Mouse (Mus musculus): ENCODE measurements at regions not wholly inside any gene's neighbourhood (a gene's known extent, or its start where the extent isn't known, plus 50 kb on each side); places are given as distances from the start of the nearest gene placed in this dataset.
A peak's percentile ranks its signal among the peaks of the same experiment; 100 is the strongest.

DNA sequence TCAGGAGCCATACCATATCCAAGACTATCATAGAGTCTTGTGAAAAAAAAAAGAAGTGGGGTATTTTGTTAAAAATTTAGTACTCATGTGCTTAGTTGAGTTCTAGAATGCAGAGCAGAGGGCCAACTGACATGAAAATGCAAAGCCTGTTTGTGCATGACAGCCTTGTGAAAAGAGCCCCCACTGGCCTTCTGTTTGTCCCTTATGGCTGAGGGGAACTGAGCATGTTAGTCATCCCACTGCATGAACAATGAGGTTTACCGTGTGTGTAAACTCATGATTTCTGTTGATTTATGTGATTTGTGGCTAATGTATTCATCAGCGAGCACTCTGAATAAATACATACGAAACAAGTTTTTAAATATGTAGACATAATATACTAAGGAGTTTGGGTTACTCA is 266.1 kb upstream of the Nox3 start:
- H3K4me2 ChIP-seq, result no peak overlapping the region
- no peak overlapping the region for H3K4me3 ChIP-seq
- H3K9ac ChIP-seq, result no peak overlapping the region
- H3K36me3 ChIP-seq, result no peaks in the 10 kb centered on the region
- no peak for ATAC-seq (ENCODE audit: low FRiP score)
- no peak overlapping the region for H3K27ac ChIP-seq
- H3K4me1 ChIP-seq (replicated peaks), result no peaks in the 10 kb centered on the region
- 65% methylated on average over 3 of the region's 3 CpGs for WGBS
- no peaks in the 10 kb centered on the region for H3K27me3 ChIP-seq
- H3K9me3 ChIP-seq, result no peaks in the 10 kb centered on the region

DNA sequence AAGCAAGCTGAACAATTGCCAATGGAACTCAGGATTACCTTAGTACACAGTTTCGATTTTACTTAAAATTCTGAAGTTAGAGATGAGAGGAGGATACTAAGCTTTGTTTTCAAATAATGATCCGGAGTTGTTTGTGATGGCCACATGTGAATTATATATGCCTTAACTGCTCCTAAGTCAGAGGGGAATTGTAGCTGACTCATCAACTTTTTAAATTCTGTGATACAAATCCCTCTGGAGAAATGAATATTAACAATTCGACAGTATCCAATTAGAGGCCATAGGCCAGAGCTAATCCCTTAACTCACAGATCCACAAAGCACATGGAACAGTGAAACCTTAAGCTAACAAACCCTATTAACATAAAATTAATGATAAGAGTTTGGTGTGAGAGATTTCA is 250.5 kb upstream of the Nox3 start:
- H3K27ac ChIP-seq, result no peak overlapping the region

DNA sequence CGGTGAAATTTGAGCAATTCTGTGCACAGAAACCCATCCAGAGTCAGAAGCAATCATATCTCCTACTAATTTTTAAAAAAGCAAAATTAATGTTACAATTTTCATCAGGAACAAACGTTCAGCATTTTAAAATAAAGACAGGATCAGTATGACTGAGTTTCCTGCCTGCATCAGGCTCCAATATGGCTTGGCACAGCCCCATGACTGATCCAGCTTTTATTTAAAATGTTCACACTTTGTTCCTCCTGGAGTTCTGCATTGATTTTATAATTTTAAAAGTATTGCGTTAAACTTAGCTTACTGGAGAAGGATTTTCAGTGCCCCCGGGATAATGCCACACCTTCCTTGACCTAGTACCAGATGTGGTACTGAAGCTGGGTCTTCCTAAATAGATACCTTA is 240.3 kb upstream of the Nox3 start:
- Histone ChIP-seq H3K9ac (no peak overlapping the region), H3K27ac (no peak overlapping the region), H3K27me3 (no peaks in the 10 kb centered on the region), H3K4me2 (no peak overlapping the region), H3K9me3 (no peaks in the 10 kb centered on the region), H3K4me1 (replicated peaks) (peaks cover 8% of the 10 kb centered on the region), H3K36me3 (no peaks in the 10 kb centered on the region), H3K4me3 (no peak overlapping the region)
- WGBS, result 86% methylated on average over 4 of the region's 4 CpGs
- no peak for ATAC-seq (ENCODE audit: low FRiP score)

More for the DNA sequence above, 250.5 kb upstream of the Nox3 start:
- Histone ChIP-seq H3K27me3 (no peaks in the 10 kb centered on the region), H3K9ac (no peak overlapping the region), H3K9me3 (no peaks in the 10 kb centered on the region), H3K4me2 (no peak overlapping the region), H3K4me1 (replicated peaks) (no peaks in the 10 kb centered on the region), H3K4me3 (no peak overlapping the region), H3K36me3 (no peaks in the 10 kb centered on the region)
- 85% methylated on average over 3 of the region's 3 CpGs for WGBS
- ATAC-seq (ENCODE audit: low FRiP score), result no peak

DNA sequence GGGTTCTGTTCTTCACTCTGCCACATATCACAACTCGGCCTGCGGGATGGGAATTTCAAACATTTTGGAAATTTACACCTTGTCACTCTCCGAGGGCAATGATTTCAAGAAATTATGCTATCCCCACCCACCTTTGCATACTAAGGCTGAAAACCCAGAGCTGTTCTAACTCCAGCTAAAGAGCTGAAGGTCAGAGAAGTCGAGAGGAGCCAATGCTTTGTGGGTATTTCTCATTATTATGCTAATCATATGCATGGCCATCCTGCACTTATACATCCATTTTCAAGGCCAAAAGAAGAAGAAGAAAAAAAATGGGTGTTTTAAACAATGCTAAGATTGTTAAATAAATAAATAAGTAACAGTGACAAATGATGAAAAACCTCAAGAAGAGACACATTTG is 237.1 kb upstream of the Nox3 start:
- Histone ChIP-seq H3K9ac (no peak overlapping the region), H3K36me3 (no peaks in the 10 kb centered on the region), H3K27me3 (no peaks in the 10 kb centered on the region), H3K4me3 (no peak overlapping the region), H3K9me3 (no peaks in the 10 kb centered on the region), H3K4me2 (no peak overlapping the region), H3K4me1 (replicated peaks) (peaks cover 8% of the 10 kb centered on the region), H3K27ac (peak overlapping the region; percentile 23; the same call in 1 of the 2 replicates)
- WGBS, result 42% methylated on average over 4 of the region's 4 CpGs
- no peak for ATAC-seq (ENCODE audit: low FRiP score)

DNA sequence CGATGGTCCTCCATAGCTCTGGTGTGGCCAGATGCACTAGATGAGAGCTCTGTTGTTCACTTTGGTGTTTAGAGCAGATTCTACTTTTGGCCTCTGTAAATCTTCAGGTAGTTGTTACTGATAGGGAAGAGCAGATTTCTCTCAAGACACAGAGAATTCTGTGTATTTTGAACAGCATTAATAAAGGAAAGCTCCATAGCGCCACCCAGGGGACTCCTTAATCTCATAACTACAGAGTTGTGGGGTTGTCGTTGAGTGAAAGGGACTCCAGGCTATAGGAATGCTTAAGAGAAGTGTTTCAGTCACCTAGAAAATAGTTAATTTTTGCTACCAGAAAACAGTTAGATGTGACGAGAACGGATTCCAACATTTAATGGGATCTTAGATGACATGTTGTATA is 236.0 kb upstream of the Nox3 start:
- H3K4me3 ChIP-seq, result no peak overlapping the region
- H3K36me3 ChIP-seq, result no peaks in the 10 kb centered on the region
- H3K4me1 ChIP-seq (replicated peaks), result peaks cover 8% of the 10 kb centered on the region
- 76% methylated on average over 5 of the region's 5 CpGs for WGBS
- no peak overlapping the region for H3K9ac ChIP-seq
- H3K9me3 ChIP-seq, result no peaks in the 10 kb centered on the region
- H3K27me3 ChIP-seq, result no peaks in the 10 kb centered on the region
- no peak overlapping the region for H3K27ac ChIP-seq
- H3K4me2 ChIP-seq, result no peak overlapping the region
- ATAC-seq (ENCODE audit: low FRiP score), result no peak

DNA sequence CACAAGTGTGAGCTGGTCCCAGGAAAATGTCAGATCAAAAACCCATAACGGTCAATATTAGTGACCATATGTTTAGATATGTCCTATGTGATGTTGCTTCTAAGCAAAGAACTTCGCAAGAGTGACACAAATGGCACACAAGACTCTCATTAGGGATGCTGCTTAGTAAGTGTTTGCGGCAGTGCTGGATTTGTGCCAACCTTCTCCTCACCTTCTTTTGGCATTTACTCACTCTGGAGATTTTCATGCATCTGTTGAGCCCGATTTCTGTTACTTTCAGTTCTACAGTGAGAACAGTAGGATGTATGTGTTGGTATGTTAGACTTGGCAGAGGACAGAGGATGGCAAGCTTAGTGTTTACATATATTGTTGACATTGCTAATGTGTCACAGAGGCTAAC is 231.0 kb upstream of the Nox3 start:
- no peaks in the 10 kb centered on the region for H3K36me3 ChIP-seq
- H3K9ac ChIP-seq, result no peak overlapping the region
- no peak for ATAC-seq (ENCODE audit: low FRiP score)
- 83% methylated on average over 4 of the region's 4 CpGs for WGBS
- H3K9me3 ChIP-seq, result no peaks in the 10 kb centered on the region
- no peaks in the 10 kb centered on the region for H3K27me3 ChIP-seq
- no peak overlapping the region for H3K4me2 ChIP-seq
- H3K4me1 ChIP-seq (replicated peaks), result no peaks in the 10 kb centered on the region
- no peak overlapping the region for H3K27ac ChIP-seq
- no peak overlapping the region for H3K4me3 ChIP-seq

DNA sequence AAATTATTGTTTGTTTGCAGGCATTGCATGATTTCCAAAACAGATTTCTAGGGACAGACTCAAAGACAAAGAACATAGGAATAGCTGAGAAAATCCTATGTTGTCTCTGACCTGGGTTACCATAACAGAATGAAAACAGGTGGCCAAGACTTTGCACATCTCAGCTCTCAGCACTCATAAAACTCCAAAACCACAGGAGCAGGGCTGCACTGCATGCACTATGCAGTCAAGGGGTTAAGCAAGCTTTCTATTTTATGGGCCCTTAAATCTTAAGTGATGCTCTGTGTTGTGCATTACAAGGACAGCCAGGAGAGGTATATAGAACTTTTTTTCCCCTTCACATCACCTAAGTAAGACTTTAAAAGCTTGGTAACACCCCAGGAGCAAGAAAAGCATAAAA is 224.2 kb upstream of the Nox3 start:
- Histone ChIP-seq H3K27me3 (no peaks in the 10 kb centered on the region), H3K27ac (no peak overlapping the region), H3K4me2 (no peak overlapping the region), H3K4me1 (replicated peaks) (no peaks in the 10 kb centered on the region), H3K9ac (no peak overlapping the region), H3K9me3 (no peaks in the 10 kb centered on the region), H3K4me3 (no peak overlapping the region), H3K36me3 (no peaks in the 10 kb centered on the region)
- ATAC-seq (ENCODE audit: low FRiP score), result no peak

DNA sequence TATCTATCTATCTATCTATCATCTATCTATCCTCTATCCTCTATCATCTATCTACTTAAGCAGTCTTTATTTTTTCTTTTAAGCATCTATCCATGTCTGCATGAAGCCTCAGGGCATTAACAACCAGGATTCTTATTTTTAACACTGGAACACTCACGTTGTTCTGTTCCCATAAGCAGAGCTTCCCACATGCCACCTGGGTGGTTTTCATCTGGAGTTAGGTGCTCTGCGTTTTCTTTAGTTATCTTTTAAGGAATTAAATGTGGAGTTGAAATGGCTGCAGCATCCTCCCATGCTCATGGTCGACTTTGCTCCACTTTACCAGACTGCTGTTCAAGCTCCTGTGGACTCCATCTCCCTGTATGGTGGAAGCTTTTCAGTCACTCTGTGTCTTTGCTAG is 196.8 kb upstream of the Nox3 start:
- H3K27me3 ChIP-seq, result no peaks in the 10 kb centered on the region
- H3K36me3 ChIP-seq, result no peaks in the 10 kb centered on the region
- WGBS, result 78% methylated on average over 3 of the region's 3 CpGs
- no peak overlapping the region for H3K27ac ChIP-seq
- no peak overlapping the region for H3K4me2 ChIP-seq
- no peak overlapping the region for H3K9ac ChIP-seq
- H3K9me3 ChIP-seq, result no peaks in the 10 kb centered on the region
- ATAC-seq (ENCODE audit: low FRiP score), result no peak
- no peaks in the 10 kb centered on the region for H3K4me1 ChIP-seq (replicated peaks)
- H3K4me3 ChIP-seq, result no peak overlapping the region

DNA sequence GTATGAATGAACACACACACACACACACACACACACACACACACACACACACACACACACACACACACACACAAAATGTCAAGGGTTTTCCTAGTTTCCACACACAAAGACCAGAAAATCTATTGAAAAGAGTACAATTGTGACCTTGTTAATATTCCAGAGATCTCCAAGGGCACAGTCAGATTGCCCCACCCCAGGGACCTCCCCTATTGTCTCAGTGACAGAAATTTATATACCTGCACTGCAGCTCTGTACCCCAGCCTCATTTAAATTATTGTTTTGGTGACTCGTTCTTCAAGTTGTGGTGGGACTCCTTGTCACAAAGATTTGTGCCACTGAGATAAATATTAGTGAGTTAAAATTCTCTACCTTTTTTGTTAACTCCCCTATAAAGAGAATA is 187.1 kb upstream of the Nox3 start:
- Histone ChIP-seq H3K4me3 (no peak overlapping the region), H3K9me3 (0 out of 2 replicates have a peak, but pooled peaks cover under 1% of the 10 kb centered on the region), H3K27ac (no peak overlapping the region), H3K36me3 (no peaks in the 10 kb centered on the region), H3K9ac (no peak overlapping the region), H3K27me3 (no peaks in the 10 kb centered on the region), H3K4me2 (no peak overlapping the region), H3K4me1 (replicated peaks) (no peaks in the 10 kb centered on the region)
- ATAC-seq (ENCODE audit: low FRiP score), result no peak
- WGBS, result 26% methylated on average over 1 of the region's 1 CpGs

DNA sequence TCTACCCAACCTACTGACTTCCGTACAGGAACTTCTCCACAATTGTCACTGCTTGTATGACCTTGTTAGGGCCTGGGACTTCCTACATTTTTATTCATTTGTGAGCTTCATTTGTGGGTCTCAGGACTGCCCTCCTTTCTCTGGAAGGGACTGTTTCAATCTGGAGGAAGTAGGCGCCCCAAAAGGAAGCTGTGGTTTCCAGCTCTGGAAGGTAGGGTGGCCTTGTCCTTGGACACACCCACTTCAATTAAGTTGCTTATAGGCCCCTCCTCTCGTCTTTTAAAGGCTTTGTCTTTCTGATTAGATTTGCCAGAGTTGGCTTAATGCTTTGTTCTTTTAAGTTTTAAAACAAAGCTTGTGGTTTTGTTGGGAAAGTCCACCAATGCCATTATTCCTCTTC is 183.0 kb upstream of the Nox3 start:
- Histone ChIP-seq H3K36me3 (no peaks in the 10 kb centered on the region), H3K4me2 (no peak overlapping the region), H3K4me1 (replicated peaks) (no peaks in the 10 kb centered on the region), H3K27ac (no peak overlapping the region), H3K4me3 (no peak overlapping the region), H3K9me3 (peaks cover 8% of the 10 kb centered on the region; the same call in 1 of the 2 replicates), H3K27me3 (no peaks in the 10 kb centered on the region), H3K9ac (no peak overlapping the region)
- WGBS, result 71% methylated on average over 3 of the region's 3 CpGs
- ATAC-seq (ENCODE audit: low FRiP score), result no peak

DNA sequence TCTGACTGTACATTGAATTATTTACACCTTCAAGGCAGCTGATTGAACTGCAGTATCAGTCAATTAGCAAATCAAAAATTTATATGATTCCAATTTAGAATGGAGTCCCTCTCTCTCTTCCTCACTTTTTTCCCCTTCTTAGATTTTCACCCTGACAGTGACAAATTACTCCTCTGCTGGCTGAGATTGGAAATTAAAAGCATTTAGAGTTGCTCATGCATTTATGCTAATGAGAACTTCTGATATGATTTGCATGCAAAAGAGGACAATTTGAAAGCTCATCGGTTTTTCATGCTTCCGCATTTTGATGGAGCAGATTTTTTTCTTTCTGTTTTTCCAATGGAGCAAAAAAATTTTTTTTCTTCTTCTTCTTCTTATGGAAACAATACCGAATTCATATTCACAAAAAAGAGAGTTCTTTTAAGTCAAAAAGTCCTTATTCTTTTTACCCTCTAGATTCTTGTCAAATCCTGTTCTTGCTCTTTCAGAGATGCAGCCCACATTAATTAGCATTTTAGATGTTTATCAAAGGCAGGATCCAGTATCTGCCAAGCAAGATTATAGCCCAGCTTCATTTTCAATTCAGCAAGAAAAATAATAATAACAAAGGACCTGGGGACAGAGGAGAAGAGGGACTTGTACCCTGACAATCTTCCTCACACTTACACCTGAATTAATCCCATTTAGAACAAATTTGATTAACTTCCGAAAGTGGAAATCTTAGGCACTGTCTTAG is 173.6 kb upstream of the Nox3 start:
- Histone ChIP-seq H3K4me3 (no peak overlapping the region), H3K27ac (peak overlapping the region; percentile 72), H3K27me3 (no peaks in the 10 kb centered on the region), H3K9me3 (no peaks in the 10 kb centered on the region), H3K9ac (no peak overlapping the region), H3K36me3 (no peaks in the 10 kb centered on the region), H3K4me2 (no peak overlapping the region), H3K4me1 (replicated peaks) (0 out of 2 replicates have a peak, but pooled peaks cover 6% of the 10 kb centered on the region)
- no peak for ATAC-seq (ENCODE audit: low FRiP score)
- 39% methylated on average over 4 of the region's 4 CpGs for WGBS

DNA sequence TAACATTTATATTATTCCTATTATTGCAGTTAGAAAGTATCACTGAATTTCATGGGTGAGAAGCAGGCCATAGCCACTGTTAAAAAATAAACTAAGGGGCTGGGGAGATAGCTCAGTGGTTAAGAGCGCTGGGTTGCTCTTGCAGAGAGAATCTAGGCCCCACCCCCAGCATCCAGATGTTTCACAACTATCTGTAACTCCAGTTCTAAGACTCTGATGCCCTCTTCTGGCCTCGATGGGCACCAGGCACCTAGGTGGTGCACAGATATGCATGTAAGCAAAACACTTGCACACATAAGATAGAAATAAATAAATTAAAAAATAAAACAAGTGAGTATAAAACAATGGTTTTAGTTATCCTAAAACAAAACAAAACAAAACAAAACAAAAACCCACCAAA is 166.3 kb upstream of the Nox3 start:
- no peak overlapping the region for H3K4me2 ChIP-seq
- no peak for ATAC-seq (ENCODE audit: low FRiP score)
- H3K9ac ChIP-seq, result no peak overlapping the region
- WGBS, result 29% methylated on average over 2 of the region's 2 CpGs
- H3K36me3 ChIP-seq, result no peaks in the 10 kb centered on the region
- no peaks in the 10 kb centered on the region for H3K27me3 ChIP-seq
- no peaks in the 10 kb centered on the region for H3K4me1 ChIP-seq (replicated peaks)
- H3K4me3 ChIP-seq, result no peak overlapping the region
- no peak overlapping the region for H3K27ac ChIP-seq
- H3K9me3 ChIP-seq, result no peaks in the 10 kb centered on the region

DNA sequence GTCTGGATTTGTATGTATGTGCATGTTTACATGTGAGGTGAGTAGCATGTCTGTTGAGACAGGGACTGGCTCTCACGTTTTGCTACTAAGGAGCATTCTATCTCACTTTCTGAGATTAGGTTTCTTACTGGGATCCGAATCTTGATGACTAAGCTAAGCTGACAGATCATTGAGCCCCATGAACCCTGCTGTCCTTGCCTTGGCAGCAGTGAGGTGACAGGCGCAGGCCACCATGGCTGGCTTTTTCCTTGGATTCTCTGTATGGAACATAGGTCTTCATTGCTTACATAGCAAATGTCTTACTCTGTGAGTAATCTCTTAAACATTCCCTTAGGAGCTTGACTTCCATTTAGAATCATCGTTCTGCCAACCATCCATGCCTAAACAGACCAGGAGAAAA is 140.3 kb upstream of the Nox3 start:
- H3K4me3 ChIP-seq, result no peak overlapping the region
- no peak overlapping the region for H3K27ac ChIP-seq
- H3K36me3 ChIP-seq, result no peaks in the 10 kb centered on the region
- 75% methylated on average over 4 of the region's 4 CpGs for WGBS
- H3K9ac ChIP-seq, result no peak overlapping the region
- no peaks in the 10 kb centered on the region for H3K9me3 ChIP-seq
- no peaks in the 10 kb centered on the region for H3K27me3 ChIP-seq
- H3K4me1 ChIP-seq (replicated peaks), result no peaks in the 10 kb centered on the region
- H3K4me2 ChIP-seq, result no peak overlapping the region
- ATAC-seq (ENCODE audit: low FRiP score), result no peak
